18 mouse cellular contexts compared by ENCODE assay signal in genomic region chr2:159622141-159622669, GRCm38 (mm10).
"Had no signal": no experiment of that assay in that cellular context is flagged by ENCODE, and none has a peak within 500 bp of the region (broad histone marks: within the 10 kb centered on the region; RNA-seq: fewer than 3 reads in every experiment).

No protein-coding gene starts in this region.

- H3K27ac ChIP-seq: midbrain, embryonic 10.5 days; midbrain, embryonic 12.5 days; neural tube, embryonic 13.5 days; neural tube, embryonic 15.5 days had no signal

- H3K4me2 ChIP-seq: lung, embryonic 14.5 days; midbrain, embryonic 12.5 days; neural tube, embryonic 13.5 days; neural tube, embryonic 15.5 days had no signal

- ATAC-seq: midbrain, embryonic 16.5 days had no signal

- H3K9ac ChIP-seq: lung, embryonic 14.5 days; midbrain, embryonic 12.5 days; neural tube, embryonic 13.5 days; neural tube, embryonic 15.5 days had no signal

- H3K36me3 ChIP-seq: midbrain, embryonic 10.5 days; midbrain, embryonic 12.5 days; neural tube, embryonic 13.5 days; neural tube, embryonic 15.5 days had no signal

- H3K4me1 ChIP-seq: midbrain, embryonic 10.5 days; midbrain, embryonic 12.5 days; neural tube, embryonic 13.5 days; neural tube, embryonic 15.5 days had no signal

- H3K27me3 ChIP-seq: midbrain, embryonic 12.5 days; neural tube, embryonic 13.5 days; neural tube, embryonic 15.5 days had no signal

- H3K4me3 ChIP-seq: midbrain, embryonic 10.5 days; midbrain, embryonic 12.5 days; myocyte; neural tube, embryonic 13.5 days; neural tube, embryonic 15.5 days had no signal

- DNase-seq: lung, embryonic 14.5 days; lung, postnatal 10 days; lung, postnatal 4 days; midbrain, embryonic 14.5 days; retina, postnatal 1 day; right cerebral cortex, adult 18-20 months; right cerebral cortex, postnatal 25 days; right cerebral cortex, postnatal 4 days; spleen, adult 18-20 months; thymus, adult 18-20 months; thymus, postnatal 14 days; thymus, postnatal 36 days had no signal

- H3K9me3 ChIP-seq: midbrain, embryonic 10.5 days; midbrain, embryonic 12.5 days; neural tube, embryonic 13.5 days; neural tube, embryonic 15.5 days had no signal
